Mouse (Mus musculus) bone marrow macrophage, adult 2 months (primary cell): ENCODE results near the gene Uba5.

Experiments used
- CTCF ChIP-seq: IDR thresholded peaks from 2 replicates; pipeline ENCODE4 v1.5.1; 2012; ENCODE audit warnings: low read depth, mild to moderate bottlenecking, low read length, moderate library complexity
- POLR2A ChIP-seq: IDR thresholded peaks from 2 replicates; pipeline ENCODE4 v1.6.1; 2012; ENCODE audit warnings: mild to moderate bottlenecking, low read depth, low read length, borderline replicate concordance

GRCm38 (mm10) chr9:104109151-104109550 is 46.2 kb upstream of the Uba5 start:
- TF ChIP-seq CTCF (no peak), POLR2A (no peak)
